Mouse (Mus musculus) hematopoietic stem cell, adult 5-6 weeks (primary cell): Measurements from ENCODE around the gene Rnf41. TPM values are rescaled to one million over a fixed set of nuclear protein-coding genes. Genes with fewer than 3 reads are reported as not detected.

Experiments used
- ATAC-seq, 2 experiments: fragments of 125-278 bp in 1 of 2; replicated peaks in 1 of 2; 2 replicates each; pipeline ENCODE4 v1.8.0; 2016 to 2017; ENCODE audit warnings: inconsistent platforms in 2 of 2, mild to moderate bottlenecking in 2 of 2, moderate number of reproducible peaks in 2 of 2, low read depth in 1 of 2, moderate TSS enrichment in 1 of 2; ENCODE audit not compliant: low FRiP score in 2 of 2, poor library complexity in 2 of 2, severe bottlenecking in 2 of 2, insufficient read depth in 1 of 2, low TSS enrichment in 1 of 2
- total RNA-seq: library from RNA; stranded (forward); fragments of 172-1452, 232-1000 nt; gene quantifications from 2 replicates; pipeline ENCODE4 v1.2.3, GENCODE M21; 2017

The Rnf41 gene
- total RNA-seq, 1 experiment from 2014 or later, result 18.4 TPM

- no peak for ATAC-seq
Measured at GRCm38 (mm10) chr10:128442718-128443117, 31.3 kb downstream of the Rnf41 start.

GRCm38 (mm10) chr10:128444354-128444753, 32.9 kb downstream of the Rnf41 start:
- ATAC-seq, result no peak

- ATAC-seq, result no peak
Measured at GRCm38 (mm10) chr10:128445407-128445806, 34.0 kb downstream of the Rnf41 start.

- no peak for ATAC-seq
Measured at GRCm38 (mm10) chr10:128451014-128451413, 39.6 kb downstream of the Rnf41 start.

- no peak for ATAC-seq
Measured at GRCm38 (mm10) chr10:128454471-128454870, 43.0 kb downstream of the Rnf41 start.

- peak; percentile 29 to 37; a peak in 1 of 4 replicates for ATAC-seq
Measured at GRCm38 (mm10) chr10:128455280-128455679, 43.8 kb downstream of the Rnf41 start.

GRCm38 (mm10) chr10:128457676-128458075, 46.2 kb downstream of the Rnf41 start:
- no peak for ATAC-seq

- ATAC-seq, result peak; percentile 57 to 66
Measured at GRCm38 (mm10) chr10:128458348-128458718, 46.9 kb downstream of the Rnf41 start.

GRCm38 (mm10) chr10:128458719-128459408, 47.4 kb downstream of the Rnf41 start, which contains the start of gene Smarcc2:
Gene Smarcc2, plus strand, starts transcription at chr10:128459248.
- peak; percentile 44 to 59; a peak in 3 of 4 replicates for ATAC-seq

GRCm38 (mm10) chr10:128459409-128460269, 48.2 kb downstream of the Rnf41 start:
- ATAC-seq, result no peak

- no peak for ATAC-seq
Measured at GRCm38 (mm10) chr10:128460270-128460630, 48.8 kb downstream of the Rnf41 start.

GRCm38 (mm10) chr10:128474366-128474765, 62.9 kb downstream of the Rnf41 start:
- no peak for ATAC-seq

- no peak for ATAC-seq
Measured at GRCm38 (mm10) chr10:128486370-128486769, 74.9 kb downstream of the Rnf41 start.

GRCm38 (mm10) chr10:128487861-128488712, 76.6 kb downstream of the Rnf41 start:
- no peak for ATAC-seq

GRCm38 (mm10) chr10:128488776-128489175, 77.3 kb downstream of the Rnf41 start:
- no peak for ATAC-seq

GRCm38 (mm10) chr10:128489380-128489779, 77.9 kb downstream of the Rnf41 start:
- ATAC-seq, result no peak

GRCm38 (mm10) chr10:128489785-128490184, 78.3 kb downstream of the Rnf41 start:
- no peak for ATAC-seq

- ATAC-seq, result no peak
Measured at GRCm38 (mm10) chr10:128490232-128490631, 78.8 kb downstream of the Rnf41 start.
